Mouse (Mus musculus): ENCODE measurements around the gene Entpd2.

The Entpd2 gene

GRCm38 (mm10) chr2:25395721-25396596, at the start of gene Entpd2:
Entpd2 (plus strand) TSS chr2:25395874.
- peak; percentile 17 for DNase-seq

GRCm38 (mm10) chr2:25348162-25348561, 47.5 kb upstream of the Entpd2 start:
- no peak for DNase-seq

GRCm38 (mm10) chr2:25349499-25349898, 46.2 kb upstream of the Entpd2 start:
- DNase-seq, result no peak

GRCm38 (mm10) chr2:25350701-25351100, 45.0 kb upstream of the Entpd2 start:
- no peak for DNase-seq

GRCm38 (mm10) chr2:25354211-25354610, 41.5 kb upstream of the Entpd2 start:
- DNase-seq, result no peak

- no peak for DNase-seq
Measured at GRCm38 (mm10) chr2:25355419-25356066, 40.1 kb upstream of the Entpd2 start.

GRCm38 (mm10) chr2:25356208-25357079, 39.2 kb upstream of the Entpd2 start, which contains the start of gene Dpp7:
Dpp7 (minus strand) TSS chr2:25356359.
- DNase-seq, result peak; percentile 73

GRCm38 (mm10) chr2:25359848-25360247, 35.8 kb upstream of the Entpd2 start:
- no peak for DNase-seq

GRCm38 (mm10) chr2:25363478-25364178, 32.0 kb upstream of the Entpd2 start:
- no peak for DNase-seq

- DNase-seq, result no peak
Measured at GRCm38 (mm10) chr2:25364313-25364712, 31.4 kb upstream of the Entpd2 start.

GRCm38 (mm10) chr2:25364761-25365090, 30.9 kb upstream of the Entpd2 start:
- DNase-seq, result no peak

GRCm38 (mm10) chr2:25365091-25365761, 30.4 kb upstream of the Entpd2 start, which contains the start of gene Uap1l1:
Uap1l1 (minus strand) TSS chr2:25365682.
- peak; percentile 64 for DNase-seq

- DNase-seq, result no peak
Measured at GRCm38 (mm10) chr2:25369996-25370395, 25.7 kb upstream of the Entpd2 start.

GRCm38 (mm10) chr2:25371764-25372643, 23.7 kb upstream of the Entpd2 start, which contains the start of gene Sapcd2:
Sapcd2 (plus strand) TSS chr2:25372321.
- peak; percentile 81 for DNase-seq

GRCm38 (mm10) chr2:25372644-25373391, 22.9 kb upstream of the Entpd2 start:
- DNase-seq, result no peak

GRCm38 (mm10) chr2:25373431-25373830, 22.2 kb upstream of the Entpd2 start:
- DNase-seq, result no peak

GRCm38 (mm10) chr2:25376589-25376988, 19.1 kb upstream of the Entpd2 start:
- peak; percentile 34 for DNase-seq

- no peak for DNase-seq
Measured at GRCm38 (mm10) chr2:25384492-25384891, 11.2 kb upstream of the Entpd2 start.

GRCm38 (mm10) chr2:25391266-25391665, 4.4 kb upstream of the Entpd2 start:
- DNase-seq, result no peak

Data from thymus, postnatal 14 days (tissue).